Mouse (Mus musculus) limb, embryonic 14.5 days (tissue): ENCODE data around the gene Celf2. TPM values are rescaled to one million over a fixed set of nuclear protein-coding genes. Genes with fewer than 3 reads are reported as not detected.

Experiments used
- ATAC-seq: fragments of 200-750 bp; cut with Nextera tagmentation; 2 replicates; pipeline ENCODE4 v1.8.0; 2017; ENCODE audit warnings: low read depth, moderate number of reproducible peaks, moderate TSS enrichment; ENCODE audit not compliant: low FRiP score
- DNase-seq: peaks from one replicate; pipeline ENCODE4 v3.0.0-alpha.2; 2015; ENCODE audit warnings: low spot score
- H3K27ac ChIP-seq: fragments of 300-500 bp; sonication (generic); replicated peaks from 2 replicates; pipeline ENCODE4 v1.5.1; 2014; ENCODE audit warnings: low read depth, mild to moderate bottlenecking, low read length, moderate library complexity, mixed read lengths
- H3K27me3 ChIP-seq: fragments of 300-500 bp; sonication (generic); 2 replicates; pipeline ENCODE4 v1.6.1; 2014; ENCODE audit warnings: low read length, mixed read lengths; ENCODE audit not compliant: control insufficient read depth, insufficient read depth
- H3K36me3 ChIP-seq: fragments of 300-500 bp; sonication (generic); 2 replicates; pipeline ENCODE4 v1.6.1; 2014; ENCODE audit warnings: mild to moderate bottlenecking, low read length, moderate library complexity, mixed read lengths; ENCODE audit not compliant: control insufficient read depth, insufficient read depth
- H3K4me1 ChIP-seq: fragments of 300-500 bp; sonication (generic); 2 replicates; pipeline ENCODE4 v1.6.1; 2014; ENCODE audit warnings: antibody characterized with exemption, low read length, mixed read lengths; ENCODE audit not compliant: control insufficient read depth, insufficient read depth
- H3K4me2 ChIP-seq: fragments of 300-500 bp; sonication (generic); replicated peaks from 2 replicates; pipeline ENCODE4 v1.6.1; 2014; ENCODE audit warnings: low read depth, mild to moderate bottlenecking, low read length, moderate library complexity; ENCODE audit not compliant: severe bottlenecking
- H3K4me3 ChIP-seq: fragments of 300-500 bp; sonication (generic); replicated peaks from 2 replicates; pipeline ENCODE4 v1.5.1; 2014; ENCODE audit warnings: low read length
- H3K9ac ChIP-seq: fragments of 300-500 bp; sonication (generic); 2 replicates; pipeline ENCODE4 v1.6.1; 2014; ENCODE audit warnings: mild to moderate bottlenecking, low read depth, low read length, moderate library complexity; ENCODE audit not compliant: severe bottlenecking
- H3K9me3 ChIP-seq: fragments of 300-500 bp; sonication (generic); 2 replicates; pipeline ENCODE4 v1.6.1; 2016; ENCODE audit warnings: low read length; ENCODE audit not compliant: control insufficient read depth
- POLR2A ChIP-seq: fragments of 200-500 bp; IDR thresholded peaks from 2 replicates; pipeline ENCODE4 v1.8.0; 2012; ENCODE audit warnings: inconsistent platforms, mild to moderate bottlenecking, moderate library complexity, borderline replicate concordance; ENCODE audit not compliant: insufficient read depth, insufficient read length; ENCODE audit errors: extremely low read depth
- WGBS: fragments of 180-500 bp; shearing (Covaris S2); extraction: QIAGEN DNeasy Blood & Tissue Kit; methylation state at CpG from one replicate; pipeline ENCODE4 v1.1.7; 2014; 5-methylcytosine and 5-hydroxymethylcytosine counted together
- polyA plus RNA-seq, 2 experiments: library from polyadenylated mRNA; depleted of rRNA in 1 of 2; stranded (reverse) in 1 of 2; unstranded in 1 of 2; fragments of >200 nt; fragmentation: Nextera tagmentation in 1 of 2; extraction: Ambion mirVana in 1 of 2; gene quantifications; 2 replicates each; pipeline versions ENCODE4 v1.2.1 to v1.2.3; 2012 to 2014

Gene Celf2
- polyA plus RNA-seq, 2 experiments = 55.3 to 75.1 TPM

DNA sequence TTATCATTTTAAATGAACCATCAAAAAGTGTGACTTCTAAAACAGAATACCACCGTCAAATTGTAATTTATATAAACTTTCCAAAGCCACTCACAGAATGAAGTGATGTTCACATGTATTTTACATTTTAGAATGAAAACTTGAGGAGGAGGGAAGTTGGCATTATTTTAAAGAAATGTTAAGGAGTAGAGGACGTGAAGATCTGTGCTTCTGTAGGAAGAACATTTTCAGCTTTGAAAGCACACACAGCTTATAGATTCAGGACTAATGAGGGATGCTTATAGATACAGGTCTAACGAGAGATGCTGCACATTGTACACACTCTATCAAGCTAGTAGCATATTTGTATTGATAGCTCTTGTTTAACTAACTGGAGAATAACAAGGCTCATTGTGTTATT is 254.0 kb downstream of the Celf2 start:
- TF ChIP-seq POLR2A = no peak
- Histone ChIP-seq H3K9ac (no peak overlapping the region), H3K9me3 (no peaks in the 10 kb centered on the region), H3K27me3 (no peaks in the 10 kb centered on the region), H3K27ac (no peak overlapping the region), H3K4me1 (no peaks in the 10 kb centered on the region), H3K4me3 (no peak overlapping the region), H3K36me3 (no peaks in the 10 kb centered on the region), H3K4me2 (no peak overlapping the region)
- DNase-seq (no peak), ATAC-seq (no peak)
- WGBS = 83% methylated on average over 3 of the region's 3 CpGs

DNA sequence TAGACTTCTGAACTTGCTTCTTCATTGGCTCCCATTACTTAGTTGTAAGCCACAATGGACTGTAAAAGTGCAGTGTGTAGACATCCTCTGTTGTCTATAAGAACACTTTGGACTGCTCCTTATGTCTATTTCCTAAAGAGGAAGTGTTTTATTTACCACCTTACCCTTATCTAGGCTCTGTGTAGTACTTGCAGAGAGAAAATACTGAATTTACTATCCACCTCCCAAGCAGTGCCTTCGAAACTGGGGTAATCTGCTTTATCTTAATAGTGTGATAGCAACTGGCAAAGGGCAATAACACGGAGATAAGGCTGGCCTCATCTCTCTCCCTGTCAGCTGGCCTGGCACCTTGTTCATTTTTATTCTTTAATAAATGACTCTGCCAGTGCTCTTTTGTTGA is 259.0 kb downstream of the Celf2 start:
- no peak overlapping the region for H3K4me3 ChIP-seq
- H3K9me3 ChIP-seq = no peaks in the 10 kb centered on the region
- no peaks in the 10 kb centered on the region for H3K27me3 ChIP-seq
- H3K4me2 ChIP-seq = no peak overlapping the region
- no peaks in the 10 kb centered on the region for H3K36me3 ChIP-seq
- DNase-seq (no peak), ATAC-seq (no peak)
- WGBS = 55% methylated on average over 2 of the region's 2 CpGs
- no peak for TF ChIP-seq POLR2A
- H3K27ac ChIP-seq = no peak overlapping the region
- H3K9ac ChIP-seq = no peak overlapping the region
- peaks cover 8% of the 10 kb centered on the region; the same call in 1 of the 2 replicates for H3K4me1 ChIP-seq

DNA sequence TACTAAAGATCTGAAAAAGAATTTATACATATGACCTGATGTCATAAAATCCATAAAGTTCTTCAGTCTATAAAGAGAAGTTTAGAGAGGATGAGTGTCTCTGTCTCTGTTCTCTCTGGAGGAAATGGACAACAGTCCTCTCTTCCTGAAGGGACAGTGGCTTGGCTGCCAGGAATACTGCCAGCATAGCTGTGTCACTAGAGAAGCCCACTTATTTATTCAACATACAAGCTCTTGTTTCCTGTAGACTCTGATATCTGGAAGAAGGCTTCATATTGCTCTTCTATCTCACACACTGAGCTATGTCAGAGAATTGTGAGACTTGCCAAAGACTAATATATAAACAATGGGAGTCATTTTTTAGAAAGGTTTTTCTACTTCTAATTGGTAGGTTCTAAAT is 260.4 kb downstream of the Celf2 start:
- H3K4me3 ChIP-seq = no peak overlapping the region
- no peak overlapping the region for H3K9ac ChIP-seq
- no peak overlapping the region for H3K4me2 ChIP-seq
- no peak for TF ChIP-seq POLR2A
- no peaks in the 10 kb centered on the region for H3K27me3 ChIP-seq
- peaks cover 8% of the 10 kb centered on the region; the same call in 1 of the 2 replicates for H3K4me1 ChIP-seq
- ATAC-seq (no peak), DNase-seq (no peak)
- no peaks in the 10 kb centered on the region for H3K9me3 ChIP-seq
- H3K27ac ChIP-seq = no peak overlapping the region
- H3K36me3 ChIP-seq = no peaks in the 10 kb centered on the region

DNA sequence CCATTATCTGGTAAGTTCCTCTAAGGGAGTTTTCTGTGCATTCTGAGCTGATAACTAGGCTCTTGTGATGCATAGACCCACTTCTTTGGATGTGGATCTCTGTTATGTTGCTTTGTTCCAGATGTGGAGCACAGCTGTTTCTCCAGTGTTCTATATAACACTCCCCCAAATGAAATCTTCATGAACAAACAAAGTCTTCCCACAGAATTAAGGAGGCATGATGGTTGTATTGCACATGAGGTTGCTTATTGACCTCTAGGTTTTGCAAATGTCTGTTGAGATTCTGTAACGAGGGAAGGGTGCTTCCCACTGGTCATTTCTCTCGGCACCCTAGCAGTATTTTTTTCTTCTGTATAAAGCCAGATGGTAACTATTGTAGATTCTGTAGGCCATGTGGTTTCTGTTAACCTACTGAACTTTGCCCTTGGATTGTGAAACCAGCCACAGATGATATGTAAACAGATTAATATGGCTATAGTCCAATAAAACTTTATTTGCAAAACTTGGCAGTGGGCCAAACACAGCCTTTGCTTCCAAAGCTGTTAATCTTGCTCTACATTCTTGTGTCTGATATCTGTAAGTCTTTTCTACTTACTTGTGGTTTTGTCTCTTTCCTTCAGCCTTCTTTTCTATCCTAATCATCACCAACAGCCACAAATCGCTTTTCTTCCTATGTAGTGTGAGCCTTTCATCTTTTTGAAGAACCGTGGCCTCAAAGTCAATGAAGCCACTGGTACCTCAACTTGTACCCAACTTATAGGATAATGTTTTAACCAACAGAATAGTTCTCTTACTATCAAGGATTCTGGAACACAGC is 263.2 kb downstream of the Celf2 start:
- Histone ChIP-seq H3K36me3 (no peaks in the 10 kb centered on the region), H3K4me3 (no peak overlapping the region), H3K4me1 (peaks cover 8% of the 10 kb centered on the region; the same call in 1 of the 2 replicates), H3K9ac (no peak overlapping the region), H3K4me2 (no peak overlapping the region), H3K27ac (no peak overlapping the region), H3K9me3 (no peaks in the 10 kb centered on the region), H3K27me3 (no peaks in the 10 kb centered on the region)
- no peak for TF ChIP-seq POLR2A
- peak; percentile 83 for DNase-seq
- 21% methylated on average over 4 of the region's 4 CpGs for WGBS
- ATAC-seq = peak; percentile 83

DNA sequence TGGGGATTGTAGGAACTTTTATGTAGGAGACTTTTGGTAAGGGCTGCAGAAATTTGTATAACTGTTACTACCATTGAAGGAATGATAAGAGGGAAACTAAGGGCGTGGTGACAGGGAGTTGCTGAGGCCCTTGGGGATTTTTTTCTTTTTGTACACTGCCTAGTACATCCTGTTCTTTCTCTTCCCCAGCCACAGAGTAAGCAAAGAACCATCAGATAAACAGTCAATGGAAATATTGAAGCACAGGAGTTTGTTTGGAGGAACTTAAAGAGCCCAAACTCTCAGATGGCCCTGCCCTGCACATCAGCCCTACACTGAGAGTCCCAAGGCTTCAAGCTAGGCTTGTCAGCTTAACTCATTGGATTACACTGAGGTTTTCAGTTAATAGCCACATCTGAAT is 267.2 kb downstream of the Celf2 start:
- no peak overlapping the region for H3K27ac ChIP-seq
- no peak for TF ChIP-seq POLR2A
- ATAC-seq (no peak), DNase-seq (no peak)
- no peaks in the 10 kb centered on the region for H3K9me3 ChIP-seq
- no peaks in the 10 kb centered on the region for H3K27me3 ChIP-seq
- H3K9ac ChIP-seq = no peak overlapping the region
- peaks cover 8% of the 10 kb centered on the region; the same call in 1 of the 2 replicates for H3K4me1 ChIP-seq
- H3K4me2 ChIP-seq = no peak overlapping the region
- no peaks in the 10 kb centered on the region for H3K36me3 ChIP-seq
- no peak overlapping the region for H3K4me3 ChIP-seq
- 88% methylated on average over 1 of the region's 1 CpGs for WGBS

DNA sequence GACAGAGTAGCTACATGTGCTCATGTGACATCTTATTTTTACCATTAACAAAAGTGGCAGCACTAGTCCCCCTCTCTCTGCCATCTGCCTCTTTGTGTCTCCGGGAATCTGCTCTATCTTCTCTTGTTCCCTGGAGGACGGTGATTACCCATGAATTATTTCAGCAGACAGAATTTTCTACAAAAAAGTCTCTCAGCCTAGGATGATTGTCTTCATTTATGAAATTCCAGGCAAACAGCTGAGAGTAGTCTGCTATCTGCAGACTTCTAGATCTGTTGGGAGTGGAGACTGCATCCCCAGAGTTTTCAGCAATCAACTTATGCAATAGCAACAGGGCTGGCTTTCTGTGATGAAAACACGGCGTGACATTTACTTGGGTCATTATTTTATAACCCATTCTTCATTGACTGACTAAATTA is 267.8 kb downstream of the Celf2 start:
- Histone ChIP-seq H3K9ac (no peak overlapping the region), H3K27ac (no peak overlapping the region), H3K4me2 (no peak overlapping the region), H3K36me3 (no peaks in the 10 kb centered on the region), H3K27me3 (no peaks in the 10 kb centered on the region), H3K9me3 (no peaks in the 10 kb centered on the region), H3K4me1 (peaks cover 8% of the 10 kb centered on the region; the same call in 1 of the 2 replicates), H3K4me3 (no peak overlapping the region)
- DNase-seq (no peak), ATAC-seq (no peak)
- TF ChIP-seq POLR2A = no peak
- WGBS = 78% methylated on average over 4 of the region's 4 CpGs
